Comparison of ENCODE assay signal across 27 mouse cellular contexts in genomic region chr19:35164727-35165126, GRCm38 (mm10).
DNase-seq lines count a peak whose midpoint lies in the region; ATAC-seq and TF ChIP-seq lines count a peak whose summit lies in the region.
"Had no signal": no experiment of that assay in that cellular context is flagged by ENCODE, and none has a peak within 500 bp of the region (broad histone marks: within the 10 kb centered on the region; RNA-seq: fewer than 3 reads in every experiment).

No protein-coding gene starts in this region.

- no peaks in the 10 kb centered on the region for H3K36me3 ChIP-seq in G1E (replicated peaks)
- H3K36me3 ChIP-seq in liver, embryonic 13.5 days: no peaks in the 10 kb centered on the region
- no peaks in the 10 kb centered on the region for H3K36me3 ChIP-seq in liver, postnatal 0 days (replicated peaks; ENCODE audit: insufficient read depth, low read length)
- no peaks in the 10 kb centered on the region for H3K36me3 ChIP-seq in forebrain, embryonic 12.5 days (replicated peaks)
- H3K36me3 ChIP-seq in lung, postnatal 0 days (ENCODE audit: insufficient read depth, low read length): no peaks in the 10 kb centered on the region
- H3K36me3 ChIP-seq: embryonic facial prominence, embryonic 10.5 days; embryonic facial prominence, embryonic 13.5 days; hindbrain, embryonic 12.5 days; hindbrain, embryonic 15.5 days had no signal

- peak; percentile 88 for TF ChIP-seq EP300 in liver, postnatal 0 days (IDR thresholded peaks at IDR 0.05; ENCODE audit: low read depth)
- TF ChIP-seq EP300 in lung, postnatal 0 days (IDR thresholded peaks at IDR 0.05): no peak

- H3K27me3 ChIP-seq in G1E (ENCODE audit: insufficient read depth, low read length): no peaks in the 10 kb centered on the region
- H3K27me3 ChIP-seq in liver, embryonic 13.5 days: no peaks in the 10 kb centered on the region
- H3K27me3 ChIP-seq in liver, postnatal 0 days (ENCODE audit: insufficient read depth, low read length): no peaks in the 10 kb centered on the region
- no peaks in the 10 kb centered on the region for H3K27me3 ChIP-seq in forebrain, embryonic 12.5 days
- no peaks in the 10 kb centered on the region for H3K27me3 ChIP-seq in lung, postnatal 0 days (replicated peaks; ENCODE audit: insufficient read depth, low read length)
- H3K27me3 ChIP-seq: CH12.LX; embryonic facial prominence, embryonic 13.5 days; forebrain, embryonic 13.5 days; hindbrain, embryonic 12.5 days; hindbrain, embryonic 15.5 days had no signal

- no peak overlapping the region for H3K27ac ChIP-seq in liver, embryonic 13.5 days
- no peak overlapping the region for H3K27ac ChIP-seq in liver, postnatal 0 days (ENCODE audit: low read depth)
- H3K27ac ChIP-seq in forebrain, embryonic 12.5 days: no peak overlapping the region
- no peak overlapping the region for H3K27ac ChIP-seq in lung, postnatal 0 days (ENCODE audit: low read length)
- H3K27ac ChIP-seq: embryonic facial prominence, embryonic 10.5 days; embryonic facial prominence, embryonic 13.5 days; forebrain, embryonic 13.5 days; heart, adult 2 months; hindbrain, embryonic 12.5 days; hindbrain, embryonic 15.5 days had no signal

- DNase-seq in G1E (ENCODE audit: low spot score) (no peak), MEL-GATA-1-ER (ENCODE audit: extremely low read depth, low read depth) (peak; percentile 92)
- no peak for DNase-seq in liver, embryonic 13.5 days
- DNase-seq in liver, postnatal 0 days: no peak
- no peak for DNase-seq in embryo, embryonic 9.5 days (ENCODE audit: extremely low spot score)
- no peak for DNase-seq in lung, postnatal 0 days (ENCODE audit: low spot score)
- DNase-seq: adrenal gland, postnatal 10 days; adrenal gland, postnatal 36 days; B cell, adult 2 months; cerebellum, adult 11 months; cerebellum, adult 2 months; cerebellum, adult 9-11 months; cerebellum, postnatal 25 days; gastrocnemius, postnatal 10 days; gastrocnemius, postnatal 36 days; heart, adult 2 months had no signal

- H3K4me1 ChIP-seq in G1E (ENCODE audit: insufficient read depth, low read depth, low read length): peaks cover 68% of the 10 kb centered on the region
- H3K4me1 ChIP-seq in liver, embryonic 13.5 days (replicated peaks): peaks cover 6% of the 10 kb centered on the region
- H3K4me1 ChIP-seq in liver, postnatal 0 days (ENCODE audit: insufficient read depth): no peaks in the 10 kb centered on the region
- H3K4me1 ChIP-seq in forebrain, embryonic 12.5 days: no peaks in the 10 kb centered on the region
- no peaks in the 10 kb centered on the region for H3K4me1 ChIP-seq in lung, postnatal 0 days (ENCODE audit: insufficient read depth, low read depth, low read length)
- H3K4me1 ChIP-seq: embryonic facial prominence, embryonic 10.5 days; embryonic facial prominence, embryonic 13.5 days; forebrain, embryonic 13.5 days; hindbrain, embryonic 12.5 days; hindbrain, embryonic 15.5 days had no signal

- peak; percentile 91 for ATAC-seq in G1E (ENCODE audit: extremely low read depth, insufficient number of reproducible peaks, low FRiP score, poor library complexity, severe bottlenecking)
- ATAC-seq in liver, embryonic 13.5 days (ENCODE audit: low read depth): peak; percentile 65
- ATAC-seq in liver, postnatal 0 days: peak; percentile 53
- no peak for ATAC-seq in forebrain, embryonic 12.5 days (ENCODE audit: low FRiP score)
- no peak for ATAC-seq in lung, postnatal 0 days
- ATAC-seq: forebrain, embryonic 13.5 days; forebrain, embryonic 16.5 days; Patski had no signal

- no peak overlapping the region for H3K4me2 ChIP-seq in liver, embryonic 13.5 days
- no peak overlapping the region for H3K4me2 ChIP-seq in liver, postnatal 0 days (ENCODE audit: low read depth, low read length)
- no peak overlapping the region for H3K4me2 ChIP-seq in forebrain, embryonic 12.5 days
- H3K4me2 ChIP-seq in lung, postnatal 0 days (replicated peaks; ENCODE audit: low read depth, low read length): no peak overlapping the region
- H3K4me2 ChIP-seq: embryonic facial prominence, embryonic 13.5 days; forebrain, embryonic 13.5 days; heart, embryonic 11.5 days; hindbrain, embryonic 12.5 days; hindbrain, embryonic 15.5 days had no signal

- 26% methylated on average over 2 of the region's 2 CpGs for WGBS in liver, embryonic 13.5 days (ENCODE audit: insufficient replicate concordance)
- WGBS in liver, postnatal 0 days (ENCODE audit: insufficient replicate concordance): 46% methylated on average over 2 of the region's 2 CpGs
- 92% methylated on average over 2 of the region's 2 CpGs for WGBS in forebrain, embryonic 12.5 days
- WGBS in lung, postnatal 0 days: 50% methylated on average over 2 of the region's 2 CpGs

- no peak overlapping the region for H3K4me3 ChIP-seq in G1E (ENCODE audit: low read depth, low read length)
- no peak overlapping the region for H3K4me3 ChIP-seq in liver, embryonic 13.5 days (replicated peaks)
- no peak overlapping the region for H3K4me3 ChIP-seq in liver, postnatal 0 days (ENCODE audit: low read depth, low read length)
- H3K4me3 ChIP-seq in forebrain, embryonic 12.5 days (replicated peaks): no peak overlapping the region
- no peak overlapping the region for H3K4me3 ChIP-seq in lung, postnatal 0 days (ENCODE audit: low read depth, low read length)
- H3K4me3 ChIP-seq: embryonic facial prominence, embryonic 10.5 days; embryonic facial prominence, embryonic 13.5 days; erythroblast, embryonic 14.5 days; forebrain, embryonic 13.5 days; heart, adult 2 months; hindbrain, embryonic 12.5 days; hindbrain, embryonic 15.5 days had no signal

- H3K9me3 ChIP-seq in G1E (replicated peaks): no peaks in the 10 kb centered on the region
- no peaks in the 10 kb centered on the region for H3K9me3 ChIP-seq in liver, embryonic 13.5 days (replicated peaks)
- no peaks in the 10 kb centered on the region for H3K9me3 ChIP-seq in liver, postnatal 0 days (ENCODE audit: low read length)
- H3K9me3 ChIP-seq in forebrain, embryonic 12.5 days: no peaks in the 10 kb centered on the region
- no peaks in the 10 kb centered on the region for H3K9me3 ChIP-seq in lung, postnatal 0 days (ENCODE audit: low read length)
- H3K9me3 ChIP-seq: embryonic facial prominence, embryonic 10.5 days; embryonic facial prominence, embryonic 13.5 days; forebrain, embryonic 13.5 days; hindbrain, embryonic 12.5 days; hindbrain, embryonic 15.5 days had no signal

- TF ChIP-seq CTCF in G1E (IDR thresholded peaks at IDR 0.05; ENCODE audit: low read depth, low read length): no peak
- no peak for TF ChIP-seq CTCF in liver, postnatal 0 days (IDR thresholded peaks at IDR 0.05; ENCODE audit: low read depth)
- TF ChIP-seq CTCF in lung, postnatal 0 days (IDR thresholded peaks at IDR 0.05): no peak

- no peak overlapping the region for H3K9ac ChIP-seq in liver, embryonic 13.5 days
- no peak overlapping the region for H3K9ac ChIP-seq in liver, postnatal 0 days (replicated peaks)
- H3K9ac ChIP-seq in forebrain, embryonic 12.5 days: no peak overlapping the region
- H3K9ac ChIP-seq in lung, postnatal 0 days (replicated peaks; ENCODE audit: low read depth): no peak overlapping the region
- H3K9ac ChIP-seq: embryonic facial prominence, embryonic 13.5 days; forebrain, embryonic 13.5 days; hindbrain, embryonic 12.5 days; hindbrain, embryonic 15.5 days had no signal

Comparison
In these comparisons a context has a peak if more than half of its experiments do, and no peak if none do; other contexts are left out.
1. ATAC-seq: peak in G1E (single experiment), liver, embryonic 13.5 days (single experiment) and liver, postnatal 0 days (single experiment); none in forebrain, embryonic 12.5 days (single experiment) and lung, postnatal 0 days (single experiment).